Mouse (Mus musculus): Measurements from ENCODE around the gene Unc5b.

Gene Unc5b

GRCm38 (mm10) chr10:60720461-60720860 is 110.9 kb downstream of the Unc5b start:
- no peak for DNase-seq (ENCODE audit: low read depth)

- DNase-seq (ENCODE audit: low read depth): no peak
These were observed 112.9 kb downstream of the Unc5b start for GRCm38 (mm10) chr10:60718491-60718890.

DNA sequence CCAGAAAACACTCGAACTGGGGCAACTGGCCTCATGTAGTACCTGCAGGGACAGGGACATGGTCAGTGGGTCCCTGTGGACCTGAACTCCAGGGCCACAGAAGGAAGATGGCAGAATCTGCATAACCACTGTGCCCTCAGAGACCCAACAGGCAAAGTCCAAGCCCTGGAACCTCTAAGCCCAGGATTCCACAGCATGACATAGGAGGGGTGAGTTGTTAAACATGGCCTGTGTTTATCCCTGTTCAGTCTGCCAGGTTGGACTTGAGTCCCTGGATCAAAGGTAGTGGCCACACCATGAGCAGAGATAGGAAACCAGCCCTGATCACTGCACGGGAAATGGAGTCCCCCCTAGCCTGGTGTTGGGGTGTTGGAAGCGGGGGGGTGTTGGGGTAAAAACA is 114.9 kb downstream of the Unc5b start:
- no peak for DNase-seq (ENCODE audit: low read depth)
